Mouse (Mus musculus): Measurements from ENCODE around the gene Hist2h2ac. TPM values are rescaled to one million over a fixed set of nuclear protein-coding genes. Genes with fewer than 3 reads are reported as not detected.
A peak's percentile ranks its signal among the peaks of the same experiment; 100 is the strongest.
"Not testable (repeated sequence)": the region's sequence is repeated elsewhere in the genome, so short reads cannot be mapped to it uniquely, and the experiment has no call there.

The Hist2h2ac gene
- polyA plus RNA-seq, 1 experiment from 2014 or later, result 10.8 TPM

GRCm38 (mm10) chr3:96246427-96246856 lies 25.8 kb upstream of the Hist2h2ac start, which contains the start of gene Hist2h3c1:
Gene Hist2h3c1 (plus strand): TSS chr3:96246685.
- peak within 1 kb of the TSS; percentile 57 for H3K4me2 ChIP-seq
- peak within 1 kb of the TSS; percentile 89 for H3K27ac ChIP-seq
- peaks cover 47% of the 10 kb centered on the region for H3K4me1 ChIP-seq
- peak within 1 kb of the TSS; percentile 58 for H3K9ac ChIP-seq
- ATAC-seq (replicated peaks; ENCODE audit: low FRiP score), result peak; percentile 94
- H3K27me3 ChIP-seq; H3K9me3 ChIP-seq (replicated peaks); H3K36me3 ChIP-seq: not testable (repeated sequence)
- 0% methylated on average over 11 of the region's 47 CpGs for WGBS
- peak within 1 kb of the TSS; percentile 50 for H3K4me3 ChIP-seq (replicated peaks)

- peak overlapping the region; percentile 89 for H3K27ac ChIP-seq
- WGBS, result 0% methylated on average over 10 of the region's 21 CpGs
- H3K4me2 ChIP-seq, result peak overlapping the region; percentile 41; the same call in 1 of the 2 replicates
- not testable (repeated sequence) for ATAC-seq (replicated peaks; ENCODE audit: low FRiP score); H3K9ac ChIP-seq; H3K9me3 ChIP-seq (replicated peaks); H3K36me3 ChIP-seq; H3K27me3 ChIP-seq
- peak overlapping the region; percentile 37 for H3K4me3 ChIP-seq (replicated peaks)
- peaks cover 46% of the 10 kb centered on the region for H3K4me1 ChIP-seq
Measured at GRCm38 (mm10) chr3:96246018-96246417, 25.3 kb upstream of the Hist2h2ac start.

GRCm38 (mm10) chr3:96245003-96245886 lies 24.6 kb upstream of the Hist2h2ac start, which contains the start of gene Hist2h2aa1:
Gene Hist2h2aa1 (plus strand): TSS chr3:96245497.
- WGBS, result under 1% methylated on average over 31 of the region's 88 CpGs
- Histone ChIP-seq H3K4me3 (replicated peaks) (peak within 1 kb of the TSS; percentile 54), H3K27ac (peak within 1 kb of the TSS; percentile 100), H3K4me2 (peak within 1 kb of the TSS; percentile 66), H3K9ac (peak within 1 kb of the TSS; percentile 67), H3K4me1 (peaks cover 44% of the 10 kb centered on the region)
- not testable (repeated sequence) for H3K9me3 ChIP-seq (replicated peaks); H3K36me3 ChIP-seq; H3K27me3 ChIP-seq
- peak; percentile 91 for ATAC-seq (replicated peaks; ENCODE audit: low FRiP score)

- Histone ChIP-seq H3K4me2 (peak overlapping the region; percentile 66), H3K9ac (peak overlapping the region; percentile 67; the same call in 1 of the 2 replicates), H3K9me3 (replicated peaks) (no peaks in the 10 kb centered on the region), H3K4me1 (peaks cover 35% of the 10 kb centered on the region), H3K27me3 (no peaks in the 10 kb centered on the region), H3K27ac (peak overlapping the region; percentile 100), H3K36me3 (no peaks in the 10 kb centered on the region), H3K4me3 (replicated peaks) (0 out of 2 replicates have a peak overlapping the region, but pooled peaks have one; percentile 54)
- ATAC-seq (replicated peaks; ENCODE audit: low FRiP score), result no peak
- 73% methylated on average over 7 of the region's 7 CpGs for WGBS
Measured at GRCm38 (mm10) chr3:96243921-96244572, 23.4 kb upstream of the Hist2h2ac start.

- peaks cover 43% of the 10 kb centered on the region for H3K4me1 ChIP-seq
- ATAC-seq (replicated peaks; ENCODE audit: low FRiP score), result no peak
- H3K27ac ChIP-seq, result peak overlapping the region; percentile 91
- no peaks in the 10 kb centered on the region for H3K27me3 ChIP-seq
- 78% methylated on average over 9 of the region's 9 CpGs for WGBS
- peak overlapping the region; percentile 40 for H3K9ac ChIP-seq
- peak overlapping the region; percentile 49 for H3K4me2 ChIP-seq
- H3K36me3 ChIP-seq, result no peaks in the 10 kb centered on the region
- H3K4me3 ChIP-seq (replicated peaks), result peak overlapping the region; percentile 22
- no peaks in the 10 kb centered on the region for H3K9me3 ChIP-seq (replicated peaks)
Measured at GRCm38 (mm10) chr3:96240799-96241197, 20.1 kb upstream of the Hist2h2ac start.

- peak within 1 kb of the TSS; percentile 40 for H3K9ac ChIP-seq
- H3K4me3 ChIP-seq (replicated peaks), result peak within 1 kb of the TSS; percentile 37
- not testable (repeated sequence) for H3K36me3 ChIP-seq; H3K9me3 ChIP-seq (replicated peaks); H3K27me3 ChIP-seq
- H3K27ac ChIP-seq, result peak within 1 kb of the TSS; percentile 91
- WGBS, result 5% methylated on average over 31 of the region's 85 CpGs
- peak within 1 kb of the TSS; percentile 49 for H3K4me2 ChIP-seq
- peaks cover 43% of the 10 kb centered on the region for H3K4me1 ChIP-seq
- peak; percentile 89 for ATAC-seq (replicated peaks; ENCODE audit: low FRiP score)
Measured at GRCm38 (mm10) chr3:96239949-96240798, 19.5 kb upstream of the Hist2h2ac start, which contains the start of gene Hist2h2aa2. Gene Hist2h2aa2 (minus strand): TSS chr3:96240276.

GRCm38 (mm10) chr3:96238954-96239793 lies 18.5 kb upstream of the Hist2h2ac start, which contains the start of gene Hist2h3c2:
Gene Hist2h3c2 (minus strand): TSS chr3:96239127.
- peak within 1 kb of the TSS; percentile 67 for H3K9ac ChIP-seq
- H3K27ac ChIP-seq, result peak within 1 kb of the TSS; percentile 91
- H3K36me3 ChIP-seq; H3K27me3 ChIP-seq; H3K9me3 ChIP-seq (replicated peaks): not testable (repeated sequence)
- peak within 1 kb of the TSS; percentile 56 for H3K4me2 ChIP-seq
- peak; percentile 94 for ATAC-seq (replicated peaks; ENCODE audit: low FRiP score)
- H3K4me3 ChIP-seq (replicated peaks), result peak within 1 kb of the TSS; percentile 53
- peaks cover 37% of the 10 kb centered on the region for H3K4me1 ChIP-seq
- 0% methylated on average over 26 of the region's 68 CpGs for WGBS

GRCm38 (mm10) chr3:96237904-96238511 lies 17.3 kb upstream of the Hist2h2ac start:
- peaks cover 27% of the 10 kb centered on the region for H3K4me1 ChIP-seq
- no peaks in the 10 kb centered on the region for H3K36me3 ChIP-seq
- WGBS, result 0% methylated on average over 12 of the region's 12 CpGs
- H3K27me3 ChIP-seq, result no peaks in the 10 kb centered on the region
- peak overlapping the region; percentile 53 for H3K4me3 ChIP-seq (replicated peaks)
- H3K27ac ChIP-seq, result peak overlapping the region; percentile 91
- H3K4me2 ChIP-seq, result peak overlapping the region; percentile 56
- ATAC-seq (replicated peaks; ENCODE audit: low FRiP score), result no peak
- H3K9me3 ChIP-seq (replicated peaks), result no peaks in the 10 kb centered on the region
- peak overlapping the region; percentile 67 for H3K9ac ChIP-seq

- Histone ChIP-seq H3K27me3 (no peaks in the 10 kb centered on the region), H3K36me3 (no peaks in the 10 kb centered on the region), H3K27ac (peak overlapping the region; percentile 91), H3K4me1 (peaks cover 27% of the 10 kb centered on the region), H3K9me3 (replicated peaks) (no peaks in the 10 kb centered on the region), H3K4me2 (peak overlapping the region; percentile 56), H3K4me3 (replicated peaks) (peak overlapping the region; percentile 53), H3K9ac (peak overlapping the region; percentile 67)
- no peak for ATAC-seq (replicated peaks; ENCODE audit: low FRiP score)
- 16% methylated on average over 7 of the region's 7 CpGs for WGBS
Measured at GRCm38 (mm10) chr3:96237335-96237903, 16.7 kb upstream of the Hist2h2ac start.

- H3K9ac ChIP-seq, result peak overlapping the region; percentile 67
- H3K4me2 ChIP-seq, result peak overlapping the region; percentile 56
- H3K9me3 ChIP-seq (replicated peaks), result no peaks in the 10 kb centered on the region
- 69% methylated on average over 4 of the region's 4 CpGs for WGBS
- ATAC-seq (replicated peaks; ENCODE audit: low FRiP score), result no peak
- H3K36me3 ChIP-seq, result no peaks in the 10 kb centered on the region
- peaks cover 27% of the 10 kb centered on the region for H3K4me1 ChIP-seq
- peak overlapping the region; percentile 91 for H3K27ac ChIP-seq
- no peaks in the 10 kb centered on the region for H3K27me3 ChIP-seq
- H3K4me3 ChIP-seq (replicated peaks), result peak overlapping the region; percentile 53
Measured at GRCm38 (mm10) chr3:96236834-96237334, 16.2 kb upstream of the Hist2h2ac start.
